Mouse (Mus musculus) erythroid progenitor cell, adult 5-6 weeks (primary cell): ENCODE results near the gene Cdr2. TPM values are rescaled to one million over a fixed set of nuclear protein-coding genes. Genes with fewer than 3 reads are reported as not detected.
"Not testable (repeated sequence)": the region's sequence is repeated elsewhere in the genome, so short reads cannot be mapped to it uniquely, and the experiment has no call there.

Source experiments
- ATAC-seq: replicated peaks from 2 replicates; pipeline ENCODE4 v1.8.0; 2016; ENCODE audit warnings: moderate number of reproducible peaks, mild to moderate bottlenecking, moderate TSS enrichment, inconsistent platforms; ENCODE audit not compliant: poor library complexity, low FRiP score, severe bottlenecking
- total RNA-seq, 2 experiments: library from RNA; stranded (forward) in 1 of 2; stranded (reverse) in 1 of 2; fragments of 150-400 nt in 1 of 2; fragments of 186-747, 209-891 nt in 1 of 2; gene quantifications; 2 replicates each; pipeline versions ENCODE4 v1.2.3 to v1.2.4; 2015 to 2017; ENCODE audit warnings: low replicate concordance in 2 of 2

Gene Cdr2
- total RNA-seq, 2 experiments from 2014 or later, result 226 to 391 TPM

GRCm38 (mm10) chr7:120917279-120917591, 64.9 kb downstream of the Cdr2 start:
- ATAC-seq, result no peak; the same call in 1 of the 2 replicates

DNA sequence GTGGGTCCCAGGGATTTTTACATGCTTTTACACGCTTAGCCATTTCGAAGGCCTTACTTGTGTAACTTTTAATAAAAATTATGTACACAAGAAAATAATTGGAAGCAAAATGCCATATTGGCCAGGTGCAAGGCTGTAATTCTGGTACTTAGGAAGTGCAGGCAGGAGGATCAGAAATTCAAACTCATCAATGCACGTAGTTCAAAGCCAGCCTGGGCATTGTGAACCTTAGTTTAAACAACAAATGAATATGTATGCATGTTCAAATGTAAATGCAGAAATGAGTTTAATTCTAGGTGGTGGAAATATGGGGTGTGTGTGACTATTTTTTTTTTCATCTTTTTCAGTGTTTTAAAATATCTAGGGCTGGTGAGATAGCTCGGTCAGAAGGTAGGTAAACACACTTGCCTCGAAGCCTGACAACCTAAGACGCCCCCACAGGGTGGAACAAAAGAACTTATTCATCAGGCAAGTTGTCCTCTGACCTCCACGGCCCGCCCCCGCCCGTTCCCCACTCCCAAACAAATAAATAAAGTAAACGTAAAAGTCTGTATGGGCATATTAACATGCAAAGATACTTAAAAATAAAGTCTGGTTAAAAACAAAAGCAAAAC, 65.7 kb downstream of the Cdr2 start:
- no peak for ATAC-seq

- no peak for ATAC-seq
These were observed 68.8 kb downstream of the Cdr2 start for GRCm38 (mm10) chr7:120913332-120913731.

DNA sequence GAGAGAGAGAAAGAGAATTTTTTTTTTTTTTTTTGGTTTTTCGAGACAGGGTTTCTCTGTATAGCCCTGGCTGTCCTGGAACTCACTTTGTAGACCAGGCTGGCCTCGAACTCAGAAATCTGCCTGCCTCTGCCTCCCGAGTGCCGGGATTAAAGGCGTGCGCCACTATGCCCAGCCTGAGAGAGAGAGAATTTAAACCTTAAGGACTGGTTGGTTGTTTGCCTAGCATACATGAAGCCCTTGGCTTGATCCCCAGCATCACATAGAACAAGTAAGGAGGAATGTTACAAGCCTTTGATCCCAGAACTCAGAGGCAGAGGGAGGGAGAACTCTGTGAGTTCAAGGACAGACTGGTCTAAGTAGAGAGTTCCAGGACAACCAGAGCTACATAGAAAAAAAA, 70.8 kb downstream of the Cdr2 start:
- not testable (repeated sequence) for ATAC-seq

GRCm38 (mm10) chr7:120910172-120910571, 71.9 kb downstream of the Cdr2 start:
- not testable (repeated sequence) for ATAC-seq

Other genes starting within 250 kb of the Cdr2 start
- gene Vwa3a, start 243.0 kb downstream of the Cdr2 start, total RNA-seq (2015; ENCODE audit: low replicate concordance), result not detected in 2 replicates
- 4.6 TPM in 1 of 2 replicates, not detected in the other for gene Vwa3a, start 243.0 kb downstream of the Cdr2 start, total RNA-seq (2017; ENCODE audit: low replicate concordance)
- not detected in 2 replicates for gene Gm5737, start 169.9 kb downstream of the Cdr2 start, total RNA-seq (2015; ENCODE audit: low replicate concordance)
- not detected in 2 replicates for gene Gm5737, start 169.9 kb downstream of the Cdr2 start, total RNA-seq (2017; ENCODE audit: low replicate concordance)
- 35.6 and 62.3 TPM in 2 replicates for gene Eef2k, start 139.5 kb downstream of the Cdr2 start, total RNA-seq (2015; ENCODE audit: low replicate concordance)
- gene Eef2k, start 139.5 kb downstream of the Cdr2 start, total RNA-seq (2017; ENCODE audit: low replicate concordance), result 80.2 and 225 TPM in 2 replicates
- 0.42 and 1.4 TPM in 2 replicates for gene Polr3e, start 64.6 kb downstream of the Cdr2 start, total RNA-seq (2015; ENCODE audit: low replicate concordance)
- gene Polr3e, start 64.6 kb downstream of the Cdr2 start, total RNA-seq (2017; ENCODE audit: low replicate concordance), result 2.3 and 3.0 TPM in 2 replicates
- gene Mfsd13b, start 197 bp upstream of the Cdr2 start, total RNA-seq (2015; ENCODE audit: low replicate concordance), result not detected in 2 replicates
- not detected in 2 replicates for gene Mfsd13b, start 197 bp upstream of the Cdr2 start, total RNA-seq (2017; ENCODE audit: low replicate concordance)
- gene Mettl9, start 52.1 kb upstream of the Cdr2 start, total RNA-seq (2015; ENCODE audit: low replicate concordance), result 46.9 and 103 TPM in 2 replicates
- 43.6 and 67.9 TPM in 2 replicates for gene Mettl9, start 52.1 kb upstream of the Cdr2 start, total RNA-seq (2017; ENCODE audit: low replicate concordance)
- gene Igsf6, start 92.3 kb upstream of the Cdr2 start, total RNA-seq (2015; ENCODE audit: low replicate concordance), result 79.6 and 88.9 TPM in 2 replicates
- 40.0 and 44.3 TPM in 2 replicates for gene Igsf6, start 92.3 kb upstream of the Cdr2 start, total RNA-seq (2017; ENCODE audit: low replicate concordance)
- gene Otoa, start 99.3 kb upstream of the Cdr2 start, total RNA-seq (2015; ENCODE audit: low replicate concordance), result not detected in 2 replicates
- gene Otoa, start 99.3 kb upstream of the Cdr2 start, total RNA-seq (2017; ENCODE audit: low replicate concordance), result not detected in 2 replicates